Mouse (Mus musculus) cerebellum, postnatal 14 days (tissue): ENCODE data around the gene Adamtsl4.
A peak's percentile ranks its signal among the peaks of the same experiment; 100 is the strongest.
"Not testable (repeated sequence)": the region's sequence is repeated elsewhere in the genome, so short reads cannot be mapped to it uniquely, and the experiment has no call there.

Experiments
- DNase-seq, 2 experiments: peaks; one replicate each; pipeline ENCODE4 v3.0.0; 2021; ENCODE audit warnings: mixed read lengths in 2 of 2

The Adamtsl4 gene

DNA sequence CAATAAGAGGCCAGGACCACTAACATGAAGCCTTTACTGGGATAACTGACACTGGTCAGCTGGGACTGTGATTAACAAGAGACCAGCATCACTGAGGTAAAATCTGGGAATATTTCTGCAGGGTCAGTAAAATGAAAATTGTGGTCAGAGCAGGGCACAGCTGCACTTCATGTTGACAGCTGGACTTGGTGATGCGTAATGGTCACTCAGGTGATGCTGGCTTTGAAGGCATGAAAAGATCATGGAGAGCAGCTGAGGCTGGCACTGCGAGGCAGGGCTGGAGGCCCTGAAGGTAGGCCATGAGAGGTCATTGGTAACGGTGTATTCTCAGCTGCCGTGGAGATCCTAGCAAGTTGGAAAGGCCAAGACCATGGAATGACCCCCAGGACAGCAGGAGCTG lies 10.6 kb upstream of the Adamtsl4 start:
- no peak for DNase-seq

- no peak for DNase-seq
Measured at GRCm38 (mm10) chr3:95696360-95696759, 8.6 kb upstream of the Adamtsl4 start.

DNA sequence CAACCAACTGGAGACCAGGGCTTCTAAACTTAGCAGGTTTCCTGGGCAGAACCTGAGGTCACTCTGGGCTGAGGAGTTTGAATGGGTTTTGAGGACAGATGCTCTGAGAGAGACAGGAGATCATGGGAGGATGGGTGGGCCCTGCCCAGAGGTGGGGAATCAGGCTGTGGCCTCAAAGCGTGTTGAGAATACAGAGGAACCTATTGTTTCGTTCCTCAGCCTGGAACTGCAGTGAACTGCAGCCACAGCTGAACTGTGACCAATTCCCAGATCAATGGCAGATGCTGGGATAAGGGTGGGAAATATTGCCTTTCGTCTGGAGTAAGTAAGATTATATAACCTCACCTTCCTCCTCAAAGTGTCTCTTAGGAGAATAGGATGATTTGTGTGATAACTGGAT lies 8.1 kb upstream of the Adamtsl4 start:
- DNase-seq: no peak

- no peak for DNase-seq
Measured at GRCm38 (mm10) chr3:95694808-95695703, 7.3 kb upstream of the Adamtsl4 start.

DNA sequence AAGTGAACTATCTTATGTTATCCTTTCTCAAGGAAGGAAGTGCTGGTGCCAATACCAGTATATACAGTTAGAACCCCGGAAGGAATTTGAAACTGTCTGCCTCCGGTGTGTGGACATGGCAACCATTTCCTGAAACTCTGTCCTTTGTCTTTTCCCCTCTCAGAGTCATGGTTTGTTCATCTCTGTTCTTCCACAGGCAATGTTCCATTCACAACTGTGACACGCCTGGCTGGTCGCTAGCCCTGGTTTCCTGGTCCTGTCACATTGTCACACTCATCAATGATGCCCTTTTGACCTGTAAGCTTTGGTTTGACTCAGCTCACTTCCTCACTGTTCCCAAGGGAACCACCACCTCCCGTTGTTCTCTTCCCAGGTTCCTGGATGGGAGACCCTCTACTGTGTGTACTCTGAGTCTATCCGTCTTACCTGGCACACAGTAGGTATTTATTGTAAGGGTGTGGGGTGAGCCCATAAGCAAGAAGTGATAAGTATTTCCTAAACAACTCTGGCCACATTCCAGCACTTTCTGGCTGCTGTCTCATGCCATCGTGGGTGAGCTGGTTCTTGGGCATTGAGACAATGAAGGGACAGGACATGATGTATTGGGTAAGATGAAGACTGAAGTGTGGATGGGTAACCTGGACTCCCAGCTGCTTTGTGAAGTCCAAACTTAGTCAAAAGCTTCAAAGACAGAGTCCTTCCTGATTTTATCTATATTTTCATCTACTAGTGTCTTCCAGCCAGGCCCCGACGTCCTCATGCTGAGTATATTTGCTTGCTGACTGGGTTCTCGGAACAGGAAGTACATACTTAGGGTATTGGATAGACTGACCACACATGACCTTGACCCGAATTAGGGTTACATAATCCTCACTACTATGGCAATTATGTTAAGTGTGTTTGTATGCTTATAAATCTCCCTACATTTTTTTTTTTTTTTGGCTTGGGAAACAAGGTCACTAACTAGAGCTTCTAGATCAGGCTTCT lies 6.4 kb upstream of the Adamtsl4 start:
- no peak for DNase-seq

DNA sequence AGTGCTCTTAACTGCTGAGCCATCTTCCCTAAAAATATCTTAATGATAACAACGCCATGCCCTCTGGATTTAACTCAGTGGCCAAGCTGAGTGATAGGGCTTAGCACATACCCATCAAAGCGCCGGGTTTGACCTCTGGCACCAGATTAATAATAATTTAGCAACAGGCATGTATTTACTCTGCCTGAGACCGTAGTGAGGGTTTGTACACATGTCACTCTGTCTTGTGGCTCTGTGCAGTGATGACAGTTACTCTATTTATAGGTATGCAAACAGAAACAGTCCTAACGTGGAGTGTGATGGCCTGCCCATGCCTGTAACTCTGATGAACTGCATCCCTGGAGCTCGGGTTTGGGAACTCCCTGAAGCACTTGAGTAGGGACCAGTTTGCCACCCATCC lies 5.0 kb upstream of the Adamtsl4 start:
- no peak for DNase-seq

DNA sequence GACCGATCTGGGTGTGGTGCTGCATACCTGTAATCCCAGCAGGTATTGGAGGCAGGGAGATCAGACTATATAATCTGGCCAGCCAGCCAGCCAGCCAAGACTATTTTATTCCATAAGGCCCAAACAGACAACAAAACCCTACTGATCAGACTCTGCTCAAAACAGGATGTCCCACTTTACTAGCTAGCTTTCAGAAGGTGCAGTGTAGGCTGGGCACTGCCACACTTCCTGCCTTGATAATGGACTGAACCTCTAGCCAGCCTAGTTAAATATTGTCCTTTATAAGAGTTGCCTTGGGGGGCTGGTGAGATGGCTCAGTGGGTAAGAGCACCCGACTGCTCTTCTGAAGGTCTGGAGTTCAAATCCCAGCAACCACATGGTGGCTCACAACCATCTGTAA lies 2.8 kb upstream of the Adamtsl4 start:
- not testable (repeated sequence) for DNase-seq

- no peak for DNase-seq
Measured at GRCm38 (mm10) chr3:95689940-95690339, 2.2 kb upstream of the Adamtsl4 start.

DNA sequence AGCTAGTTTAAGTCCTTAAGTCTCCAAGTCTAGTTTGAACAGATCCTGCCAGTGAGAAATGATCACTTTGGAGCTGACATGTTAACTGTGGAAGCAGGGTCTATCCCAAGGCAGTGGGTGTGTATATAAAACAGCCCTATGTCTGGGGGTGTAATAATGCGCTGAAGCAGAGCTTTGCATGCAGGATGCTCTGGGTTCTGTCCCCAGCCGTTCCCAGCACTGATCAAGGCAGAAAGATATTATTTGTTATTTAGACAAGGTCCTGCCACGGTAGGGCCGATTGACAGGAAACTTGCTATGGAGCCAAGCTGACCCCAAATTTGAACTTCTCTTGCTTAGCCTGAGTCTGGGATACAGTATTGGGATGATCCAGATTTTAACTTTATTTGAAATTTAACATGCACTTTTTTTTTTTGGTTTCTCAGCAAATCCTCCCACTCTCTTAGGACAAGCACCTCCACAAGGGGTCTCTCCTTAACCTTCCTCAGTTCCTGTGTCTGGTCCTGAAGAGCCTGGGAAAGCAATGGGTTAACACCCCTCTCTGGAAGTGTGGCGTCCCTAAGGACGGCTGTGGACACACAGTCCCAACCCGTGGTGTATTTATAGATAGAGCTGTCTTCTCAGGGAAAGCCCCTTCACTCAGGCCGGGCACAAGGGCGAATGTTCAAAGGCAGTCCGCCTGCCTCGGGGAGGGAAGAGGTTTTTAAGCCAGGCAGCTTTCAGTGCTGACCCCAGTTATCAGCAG lies 1.6 kb upstream of the Adamtsl4 start:
- no peak for DNase-seq

DNA sequence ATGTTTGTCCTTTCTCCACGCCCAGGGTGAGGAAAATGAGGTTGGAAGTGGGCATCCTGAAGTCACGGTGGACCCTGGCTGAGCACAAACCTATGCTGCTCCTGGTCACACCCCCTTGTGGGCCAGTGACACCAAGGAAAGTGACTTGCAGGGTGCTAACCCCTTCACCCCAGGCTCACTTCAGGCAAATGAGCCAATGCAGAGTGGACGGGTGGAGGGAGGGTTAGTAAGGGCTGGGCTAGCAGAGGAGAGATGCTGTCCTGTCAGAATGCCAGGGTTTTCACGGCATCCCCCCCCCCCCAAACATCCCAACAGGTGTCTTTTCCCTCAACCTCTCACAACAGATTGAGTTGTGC lies 571 bp downstream of the Adamtsl4 start:
- no peak for DNase-seq

GRCm38 (mm10) chr3:95686492-95687167 lies 1.1 kb downstream of the Adamtsl4 start:
- DNase-seq: no peak

DNA sequence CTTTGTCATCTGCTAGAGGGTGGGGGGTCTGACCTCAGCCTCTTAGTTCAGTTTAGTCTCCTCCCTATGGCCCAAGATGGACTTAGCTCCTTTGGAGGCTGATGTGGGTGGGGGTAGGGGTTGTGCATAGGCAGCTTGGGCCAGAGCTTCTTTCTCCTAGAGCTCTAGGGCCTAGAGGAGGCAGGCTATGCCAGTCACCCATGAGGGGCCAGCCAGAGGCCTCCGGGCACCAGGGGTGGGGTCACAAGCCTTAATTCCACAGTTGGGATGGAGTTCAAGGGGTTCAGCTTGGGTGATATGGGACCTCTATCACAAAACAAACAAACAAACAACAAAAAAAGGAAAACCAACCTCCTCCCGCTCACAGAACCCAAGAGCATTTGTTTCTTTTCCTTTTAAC lies 2.0 kb downstream of the Adamtsl4 start:
- no peak for DNase-seq

GRCm38 (mm10) chr3:95685301-95685700 lies 2.4 kb downstream of the Adamtsl4 start:
- no peak for DNase-seq

DNA sequence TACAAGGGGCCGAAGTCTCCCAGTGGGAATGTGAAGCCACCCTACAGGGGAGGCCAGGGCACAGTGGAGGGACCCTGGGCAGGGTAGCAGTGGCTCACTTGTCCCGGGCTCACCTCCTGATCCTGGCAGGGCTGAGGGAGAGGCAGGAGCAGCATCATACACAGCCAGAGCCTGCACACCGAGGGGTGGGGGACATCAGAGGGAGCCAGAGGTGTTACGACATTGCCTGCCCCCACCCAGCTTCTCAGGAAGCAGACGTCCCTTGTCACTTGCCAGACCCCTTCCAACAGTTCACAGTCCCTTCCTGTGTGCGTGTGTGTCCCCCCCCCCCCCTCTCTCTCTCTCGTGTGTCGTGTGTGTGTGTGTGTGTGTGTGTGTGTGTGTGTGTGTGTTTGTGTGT lies 2.9 kb downstream of the Adamtsl4 start:
- no peak for DNase-seq

- DNase-seq: no peak
Measured at GRCm38 (mm10) chr3:95682878-95683277, 4.8 kb downstream of the Adamtsl4 start.

- DNase-seq: no peak
Measured at GRCm38 (mm10) chr3:95681365-95681764, 6.4 kb downstream of the Adamtsl4 start.

GRCm38 (mm10) chr3:95680673-95681072 lies 7.0 kb downstream of the Adamtsl4 start:
- no peak for DNase-seq

GRCm38 (mm10) chr3:95679551-95679950 lies 8.2 kb downstream of the Adamtsl4 start:
- no peak for DNase-seq

- no peak for DNase-seq
Measured at GRCm38 (mm10) chr3:95677420-95678090, 10.2 kb downstream of the Adamtsl4 start.

DNA sequence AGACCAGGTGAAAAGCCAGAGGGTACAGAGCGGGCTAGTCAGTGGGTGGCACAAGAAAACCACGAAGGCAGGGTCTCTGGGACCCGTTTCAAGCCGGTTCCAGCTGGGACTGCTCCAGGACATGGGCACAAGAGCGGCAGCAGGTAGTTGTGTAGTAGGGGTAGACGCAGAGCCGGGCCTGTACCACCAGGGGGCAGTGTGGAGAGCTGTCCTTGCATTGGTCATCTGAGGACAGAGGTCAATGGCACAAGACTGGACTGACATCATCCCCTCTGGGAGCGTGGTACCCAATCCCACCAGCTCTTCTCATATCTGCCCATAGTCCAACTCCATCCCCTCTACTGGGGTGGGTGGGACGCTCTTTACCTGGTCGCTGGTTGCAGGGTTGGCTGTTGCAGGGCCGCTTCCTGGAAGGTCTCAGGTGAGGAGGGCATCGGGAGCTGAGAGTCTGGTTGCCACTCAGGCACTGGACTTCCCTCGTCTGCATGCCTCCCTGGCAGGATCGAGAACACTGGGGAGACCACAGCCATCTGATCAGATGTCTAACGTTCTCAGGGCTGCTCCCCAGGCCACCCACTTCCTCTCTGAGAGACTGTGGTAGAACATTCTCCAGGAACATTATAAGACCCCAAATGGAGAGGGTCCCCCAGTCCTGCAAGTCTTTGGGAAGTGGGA lies 10.8 kb downstream of the Adamtsl4 start:
- peak; percentile 68 to 87 for DNase-seq
